Mouse (Mus musculus): Measurements from ENCODE around the gene Plk5. TPM values are rescaled to one million over a fixed set of nuclear protein-coding genes. Genes with fewer than 3 reads are reported as not detected.
A peak's percentile ranks its signal among the peaks of the same experiment; 100 is the strongest.

The Plk5 gene
- total and polyA plus RNA-seq, 2 experiments, result 1.4 to 6.6 TPM

DNA sequence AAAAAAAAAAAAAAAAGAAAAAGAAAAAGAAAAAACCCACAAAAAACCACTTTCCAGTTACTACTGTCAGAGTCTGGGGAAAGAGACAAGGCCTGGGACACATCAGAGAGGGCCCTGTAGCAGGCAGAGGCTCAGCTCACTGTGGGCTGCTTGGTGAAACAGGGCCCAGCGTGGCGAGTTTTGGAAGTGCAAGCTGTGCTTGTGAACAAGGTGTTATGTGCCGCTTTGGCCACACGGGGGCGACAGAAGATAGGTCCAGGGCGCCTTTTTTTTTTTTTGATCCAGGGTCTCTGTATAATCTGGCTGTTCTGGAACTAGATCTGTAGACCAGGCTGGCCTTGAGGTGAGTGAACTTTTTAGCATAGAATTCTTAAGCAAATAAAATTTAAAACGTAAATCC, 19.9 kb downstream of the Plk5 start:
- Histone ChIP-seq H3K4me3 (ENCODE audit: insufficient read depth, low read depth, low read length) (no peak overlapping the region), H3K4me1 (ENCODE audit: control insufficient read depth, insufficient read depth, low read length) (no peaks in the 10 kb centered on the region), H3K27ac (replicated peaks; ENCODE audit: insufficient read depth, low read depth, low read length) (no peak overlapping the region), H3K79me2 (ENCODE audit: control insufficient read depth, insufficient read depth, low read length) (no peaks in the 10 kb centered on the region), H3K9ac (ENCODE audit: low read depth, low read length) (no peak overlapping the region), H3K36me3 (ENCODE audit: control insufficient read depth, insufficient read depth, low read length) (no peaks in the 10 kb centered on the region), H3K27me3 (ENCODE audit: control insufficient read depth, insufficient read depth, low read length) (no peaks in the 10 kb centered on the region)
- 1% methylated on average over 7 of the region's 7 CpGs for WGBS
- TF ChIP-seq POLR2A (IDR thresholded peaks at IDR 0.05; ENCODE audit: extremely low read depth, insufficient read depth, low read length), result no peak
- peak; percentile 95 for TF ChIP-seq CTCF (IDR thresholded peaks at IDR 0.05; ENCODE audit: low read depth, low read length)
- DNase-seq (ENCODE audit: extremely low read depth, low read depth, low spot score), result peak; percentile 71

DNA sequence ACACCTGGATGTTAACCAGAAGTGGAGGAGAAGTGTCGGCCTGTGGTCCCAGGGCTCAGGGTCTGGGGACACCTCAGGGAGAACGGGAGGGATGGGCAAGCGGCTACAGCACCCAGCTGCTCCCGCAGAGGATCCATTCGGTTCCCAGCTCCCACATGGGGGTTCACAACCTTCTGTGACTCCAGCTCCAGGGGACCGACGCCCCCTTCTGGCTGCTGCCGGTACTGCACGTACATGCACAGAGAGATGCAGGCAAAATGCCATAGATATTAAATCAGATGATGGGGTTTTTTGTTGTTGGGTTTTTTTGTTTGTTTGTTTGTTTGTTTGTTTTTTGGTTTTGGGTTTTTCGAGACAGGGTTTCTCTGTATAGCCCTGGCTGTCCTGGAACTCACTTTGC, 21.5 kb downstream of the Plk5 start:
- H3K4me1 ChIP-seq (ENCODE audit: control insufficient read depth, insufficient read depth, low read length), result no peaks in the 10 kb centered on the region
- no peaks in the 10 kb centered on the region for H3K79me2 ChIP-seq (ENCODE audit: control insufficient read depth, insufficient read depth, low read length)
- no peak for DNase-seq (ENCODE audit: extremely low read depth, low read depth, low spot score)
- TF ChIP-seq POLR2A (IDR thresholded peaks at IDR 0.05; ENCODE audit: extremely low read depth, insufficient read depth, low read length) (no peak), CTCF (IDR thresholded peaks at IDR 0.05; ENCODE audit: low read depth, low read length) (peak; percentile 78)
- no peaks in the 10 kb centered on the region for H3K27me3 ChIP-seq (ENCODE audit: control insufficient read depth, insufficient read depth, low read length)
- no peak overlapping the region for H3K27ac ChIP-seq (replicated peaks; ENCODE audit: insufficient read depth, low read depth, low read length)
- H3K4me3 ChIP-seq (ENCODE audit: insufficient read depth, low read depth, low read length), result no peak overlapping the region
- WGBS, result 55% methylated on average over 10 of the region's 10 CpGs
- H3K36me3 ChIP-seq (ENCODE audit: control insufficient read depth, insufficient read depth, low read length), result no peaks in the 10 kb centered on the region
- no peak overlapping the region for H3K9ac ChIP-seq (ENCODE audit: low read depth, low read length)

GRCm38 (mm10) chr10:80382641-80383365, 26.5 kb downstream of the Plk5 start:
- WGBS, result 92% methylated on average over 7 of the region's 7 CpGs
- H3K4me1 ChIP-seq (ENCODE audit: control insufficient read depth, insufficient read depth, low read length), result peaks cover 7% of the 10 kb centered on the region; the same call in 1 of the 2 replicates

DNA sequence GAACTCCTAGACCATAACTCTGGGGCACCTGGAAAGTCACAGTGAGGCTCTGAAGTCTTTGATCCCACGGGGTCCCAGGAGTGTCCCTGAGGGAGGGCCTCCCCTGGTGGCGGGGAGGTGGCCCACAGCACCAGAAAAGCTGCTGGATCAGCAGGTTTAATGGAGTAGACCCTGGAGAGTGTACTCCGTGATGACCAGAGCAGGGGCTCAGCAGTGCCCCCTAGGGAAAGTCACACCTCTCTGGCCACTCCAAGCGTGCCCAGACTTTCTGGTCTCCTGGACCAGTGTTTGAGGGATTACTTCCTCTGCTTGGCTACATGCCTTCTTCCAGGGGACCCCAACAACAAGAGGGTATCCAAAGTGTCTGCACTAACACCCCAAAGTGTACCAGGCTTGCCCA, 27.2 kb downstream of the Plk5 start:
- H3K27me3 ChIP-seq (ENCODE audit: control insufficient read depth, insufficient read depth, low read length), result no peaks in the 10 kb centered on the region
- DNase-seq (ENCODE audit: extremely low read depth, low read depth, low spot score), result no peak
- no peak overlapping the region for H3K4me3 ChIP-seq (ENCODE audit: insufficient read depth, low read depth, low read length)
- peaks cover 7% of the 10 kb centered on the region for H3K79me2 ChIP-seq (ENCODE audit: control insufficient read depth, insufficient read depth, low read length)
- 92% methylated on average over 4 of the region's 4 CpGs for WGBS
- no peak overlapping the region for H3K27ac ChIP-seq (replicated peaks; ENCODE audit: insufficient read depth, low read depth, low read length)
- no peak overlapping the region for H3K9ac ChIP-seq (ENCODE audit: low read depth, low read length)
- H3K4me1 ChIP-seq (ENCODE audit: control insufficient read depth, insufficient read depth, low read length), result peaks cover 12% of the 10 kb centered on the region; the same call in 1 of the 2 replicates
- no peaks in the 10 kb centered on the region for H3K36me3 ChIP-seq (ENCODE audit: control insufficient read depth, insufficient read depth, low read length)
- TF ChIP-seq CTCF (IDR thresholded peaks at IDR 0.05; ENCODE audit: low read depth, low read length), result peak; percentile 43
- TF ChIP-seq POLR2A (IDR thresholded peaks at IDR 0.05; ENCODE audit: extremely low read depth, insufficient read depth, low read length), result no peak

More at GRCm38 (mm10) chr10:80382641-80383365, 26.5 kb downstream of the Plk5 start:
- no peak for TF ChIP-seq CTCF (IDR thresholded peaks at IDR 0.05; ENCODE audit: low read depth, low read length)
- TF ChIP-seq POLR2A (IDR thresholded peaks at IDR 0.05; ENCODE audit: extremely low read depth, insufficient read depth, low read length), result no peak
- Histone ChIP-seq H3K79me2 (ENCODE audit: control insufficient read depth, insufficient read depth, low read length) (peaks cover 7% of the 10 kb centered on the region), H3K27ac (replicated peaks; ENCODE audit: insufficient read depth, low read depth, low read length) (no peak overlapping the region), H3K4me3 (ENCODE audit: insufficient read depth, low read depth, low read length) (no peak overlapping the region), H3K36me3 (ENCODE audit: control insufficient read depth, insufficient read depth, low read length) (no peaks in the 10 kb centered on the region), H3K9ac (ENCODE audit: low read depth, low read length) (no peak overlapping the region), H3K27me3 (ENCODE audit: control insufficient read depth, insufficient read depth, low read length) (no peaks in the 10 kb centered on the region)
- no peak for DNase-seq (ENCODE audit: extremely low read depth, low read depth, low spot score)

DNA sequence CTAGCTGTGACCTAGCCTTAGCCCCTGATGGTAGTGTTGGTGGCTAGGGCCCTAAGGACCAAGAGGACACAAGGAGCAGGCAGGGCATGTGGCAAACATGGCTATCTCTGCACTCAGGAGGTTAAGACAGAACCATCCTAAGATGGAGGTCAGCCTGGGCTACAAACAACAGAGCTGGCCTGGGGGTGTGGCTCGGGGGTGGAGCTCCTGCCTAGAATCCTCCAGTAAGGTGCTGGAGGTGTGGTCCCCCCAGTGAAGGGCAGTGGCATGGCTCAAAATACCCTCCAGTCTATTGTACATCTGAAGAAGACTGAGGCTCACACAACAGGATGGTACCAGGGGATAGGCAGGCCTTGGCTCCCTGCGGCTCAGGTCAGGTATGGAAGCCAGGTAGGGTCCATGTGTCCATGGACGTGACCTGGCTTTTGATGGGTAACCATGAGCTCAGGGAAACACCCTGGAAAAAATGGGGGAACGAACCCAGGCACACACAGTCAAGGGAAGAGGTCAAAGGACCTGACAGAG, 27.9 kb downstream of the Plk5 start:
- Histone ChIP-seq H3K27ac (replicated peaks; ENCODE audit: insufficient read depth, low read depth, low read length) (no peak overlapping the region), H3K4me3 (ENCODE audit: insufficient read depth, low read depth, low read length) (no peak overlapping the region), H3K4me1 (ENCODE audit: control insufficient read depth, insufficient read depth, low read length) (peaks cover 12% of the 10 kb centered on the region; the same call in 1 of the 2 replicates), H3K79me2 (ENCODE audit: control insufficient read depth, insufficient read depth, low read length) (peaks cover 7% of the 10 kb centered on the region), H3K9ac (ENCODE audit: low read depth, low read length) (no peak overlapping the region), H3K27me3 (ENCODE audit: control insufficient read depth, insufficient read depth, low read length) (no peaks in the 10 kb centered on the region), H3K36me3 (ENCODE audit: control insufficient read depth, insufficient read depth, low read length) (no peaks in the 10 kb centered on the region)
- no peak for TF ChIP-seq POLR2A (IDR thresholded peaks at IDR 0.05; ENCODE audit: extremely low read depth, insufficient read depth, low read length)
- TF ChIP-seq CTCF (IDR thresholded peaks at IDR 0.05; ENCODE audit: low read depth, low read length), result no peak
- 90% methylated on average over 4 of the region's 4 CpGs for WGBS
- DNase-seq (ENCODE audit: extremely low read depth, low read depth, low spot score), result no peak

DNA sequence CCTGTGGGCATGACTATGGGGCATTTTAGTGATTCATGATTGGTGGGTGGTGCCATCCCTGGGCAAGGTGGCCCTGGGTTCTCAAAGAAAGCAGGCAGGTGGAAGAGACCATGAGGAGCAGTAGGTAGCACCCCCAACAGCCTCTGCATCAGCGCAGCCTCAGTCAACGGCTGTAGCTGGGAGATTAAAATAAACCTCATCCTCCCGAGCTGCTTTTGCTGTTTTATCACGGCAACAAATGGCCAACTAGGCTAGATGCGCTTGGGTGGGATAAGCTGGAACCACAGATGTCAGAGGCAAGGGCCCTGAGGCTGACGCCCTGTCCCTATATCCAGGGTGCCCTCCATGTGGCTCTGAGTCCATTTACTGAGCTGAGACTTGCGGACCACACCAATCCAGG, 28.4 kb downstream of the Plk5 start:
- Histone ChIP-seq H3K36me3 (ENCODE audit: control insufficient read depth, insufficient read depth, low read length) (no peaks in the 10 kb centered on the region), H3K4me3 (ENCODE audit: insufficient read depth, low read depth, low read length) (no peak overlapping the region), H3K9ac (ENCODE audit: low read depth, low read length) (no peak overlapping the region), H3K27ac (replicated peaks; ENCODE audit: insufficient read depth, low read depth, low read length) (no peak overlapping the region), H3K27me3 (ENCODE audit: control insufficient read depth, insufficient read depth, low read length) (no peaks in the 10 kb centered on the region), H3K4me1 (ENCODE audit: control insufficient read depth, insufficient read depth, low read length) (peaks cover 12% of the 10 kb centered on the region; the same call in 1 of the 2 replicates), H3K79me2 (ENCODE audit: control insufficient read depth, insufficient read depth, low read length) (peaks cover 7% of the 10 kb centered on the region)
- TF ChIP-seq CTCF (IDR thresholded peaks at IDR 0.05; ENCODE audit: low read depth, low read length) (no peak), POLR2A (IDR thresholded peaks at IDR 0.05; ENCODE audit: extremely low read depth, insufficient read depth, low read length) (no peak)
- 87% methylated on average over 7 of the region's 7 CpGs for WGBS
- no peak for DNase-seq (ENCODE audit: extremely low read depth, low read depth, low spot score)
